Mouse (Mus musculus) lung, postnatal 0 days (tissue): ENCODE results near the gene Lrfn4. TPM values are rescaled to one million over a fixed set of nuclear protein-coding genes. Genes with fewer than 3 reads are reported as not detected.

ENCODE experiments used
- ATAC-seq: fragments of 200-750 bp; cut with Nextera tagmentation; 2 replicates; pipeline ENCODE4 v1.8.0; 2017; ENCODE audit warnings: moderate library complexity
- DNase-seq: peaks from one replicate; pipeline ENCODE4 v3.0.0-alpha.2; 2016; ENCODE audit warnings: low spot score
- H3K27ac ChIP-seq: fragments of 300-500 bp; sonication (generic); 2 replicates; pipeline ENCODE4 v1.5.1; 2014; ENCODE audit warnings: antibody characterized with exemption, mild to moderate bottlenecking, low read length, mixed read lengths
- H3K27me3 ChIP-seq: fragments of 300-500 bp; sonication (generic); replicated peaks from 2 replicates; pipeline ENCODE4 v1.6.1; 2014; ENCODE audit warnings: low read length, mixed read lengths; ENCODE audit not compliant: insufficient read depth
- H3K36me3 ChIP-seq: fragments of 300-500 bp; sonication (generic); 2 replicates; pipeline ENCODE4 v1.6.1; 2014; ENCODE audit warnings: low read length, mixed read lengths; ENCODE audit not compliant: insufficient read depth
- H3K4me1 ChIP-seq: fragments of 300-500 bp; sonication (generic); 2 replicates; pipeline ENCODE4 v1.6.1; 2014; ENCODE audit warnings: antibody characterized with exemption, low read depth, low read length, mixed read lengths; ENCODE audit not compliant: insufficient read depth
- H3K4me2 ChIP-seq: fragments of 300-500 bp; sonication (generic); replicated peaks from 2 replicates; pipeline ENCODE4 v1.6.1; 2014; ENCODE audit warnings: low read depth, mild to moderate bottlenecking, low read length, moderate library complexity, mixed read lengths
- H3K4me3 ChIP-seq: fragments of 300-500 bp; sonication (generic); 2 replicates; pipeline ENCODE4 v1.5.1; 2014; ENCODE audit warnings: low read depth, low read length
- H3K9ac ChIP-seq: fragments of 300-500 bp; sonication (generic); replicated peaks from 2 replicates; pipeline ENCODE4 v1.6.1; 2014; ENCODE audit warnings: low read depth, mild to moderate bottlenecking
- H3K9me3 ChIP-seq: fragments of 300-500 bp; sonication (generic); 2 replicates; pipeline ENCODE4 v1.6.1; 2016; ENCODE audit warnings: low read length, mixed read lengths
- CTCF ChIP-seq: IDR thresholded peaks from 2 replicates; pipeline ENCODE4 v1.5.1; 2016; ENCODE audit warnings: antibody characterized with exemption, mild to moderate bottlenecking
- EP300 ChIP-seq: IDR thresholded peaks from 2 replicates; pipeline ENCODE4 v1.6.1; 2016; ENCODE audit warnings: antibody characterized with exemption, mild to moderate bottlenecking, control low read depth
- WGBS: fragments of 180-500 bp; shearing (Covaris S2); extraction: QIAGEN DNeasy Blood & Tissue Kit; methylation state at CpG from one replicate; pipeline ENCODE4 v1.1.7; 2014; 5-methylcytosine and 5-hydroxymethylcytosine counted together
- polyA plus RNA-seq: library from polyadenylated mRNA; unstranded; fragments of >200 nt; fragmentation: Nextera tagmentation; extraction: Ambion mirVana; gene quantifications from 2 replicates; pipeline ENCODE4 v1.2.1, GENCODE M21; 2015

The Lrfn4 gene
- polyA plus RNA-seq, 1 experiment from 2014 or later, result 3.4 TPM

DNA sequence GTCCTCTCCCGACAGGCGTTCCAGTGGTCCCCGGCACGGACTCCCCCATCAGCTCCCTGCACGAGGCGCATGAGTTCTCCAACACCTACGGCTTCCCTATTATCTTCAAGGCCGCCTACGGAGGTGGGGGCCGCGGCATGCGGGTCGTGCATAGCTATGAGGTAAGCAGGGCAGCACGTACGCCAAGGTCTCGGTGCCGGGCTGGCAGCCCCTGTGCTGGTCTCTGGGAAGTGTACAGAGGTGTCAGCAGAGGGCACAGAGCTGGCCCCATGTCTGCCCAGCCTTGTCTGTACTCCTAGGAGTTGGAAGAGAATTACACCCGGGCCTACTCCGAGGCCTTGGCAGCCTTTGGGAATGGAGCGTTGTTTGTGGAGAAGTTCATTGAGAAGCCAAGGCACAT, 13.0 kb downstream of the Lrfn4 start:
- no peak overlapping the region for H3K4me3 ChIP-seq

DNA sequence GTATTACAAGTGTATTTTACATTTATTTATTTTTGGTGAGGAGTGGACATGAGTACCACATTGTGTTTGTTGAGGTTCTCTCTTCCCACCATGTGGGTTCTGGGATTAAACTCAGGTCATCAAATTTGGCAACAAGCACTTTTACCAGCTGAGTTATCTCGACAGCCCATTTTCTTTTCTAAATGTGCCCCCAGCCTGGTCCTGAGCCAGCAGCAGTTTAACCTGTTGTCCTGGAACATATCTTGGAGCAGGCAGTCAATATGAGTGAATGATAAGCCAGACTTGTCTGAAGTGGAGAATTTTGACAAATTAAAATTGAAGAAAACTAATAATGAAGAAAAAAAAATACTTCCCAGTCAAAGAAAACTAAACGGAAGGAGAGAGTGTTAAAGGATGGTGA, 19.4 kb downstream of the Lrfn4 start:
- DNase-seq, result no peak
- no peak overlapping the region for H3K4me3 ChIP-seq
- H3K27ac ChIP-seq, result no peak overlapping the region
- WGBS, result 43% methylated on average over 2 of the region's 2 CpGs
- TF ChIP-seq CTCF (no peak), EP300 (no peak)
- no peaks in the 10 kb centered on the region for H3K9me3 ChIP-seq
- no peak for ATAC-seq
- H3K36me3 ChIP-seq, result no peaks in the 10 kb centered on the region
- H3K9ac ChIP-seq, result no peak overlapping the region
- no peak overlapping the region for H3K4me2 ChIP-seq
- no peaks in the 10 kb centered on the region for H3K27me3 ChIP-seq
- H3K4me1 ChIP-seq, result no peaks in the 10 kb centered on the region

More for the DNA sequence above, 13.0 kb downstream of the Lrfn4 start:
- no peaks in the 10 kb centered on the region for H3K27me3 ChIP-seq
- H3K4me2 ChIP-seq, result no peak overlapping the region
- no peaks in the 10 kb centered on the region for H3K36me3 ChIP-seq
- no peak overlapping the region for H3K9ac ChIP-seq
- no peak for ATAC-seq
- no peak overlapping the region for H3K27ac ChIP-seq
- no peaks in the 10 kb centered on the region for H3K4me1 ChIP-seq
- 88% methylated on average over 20 of the region's 20 CpGs for WGBS
- TF ChIP-seq CTCF, result no peak
- no peak for TF ChIP-seq EP300
- DNase-seq, result no peak
- H3K9me3 ChIP-seq, result no peaks in the 10 kb centered on the region

DNA sequence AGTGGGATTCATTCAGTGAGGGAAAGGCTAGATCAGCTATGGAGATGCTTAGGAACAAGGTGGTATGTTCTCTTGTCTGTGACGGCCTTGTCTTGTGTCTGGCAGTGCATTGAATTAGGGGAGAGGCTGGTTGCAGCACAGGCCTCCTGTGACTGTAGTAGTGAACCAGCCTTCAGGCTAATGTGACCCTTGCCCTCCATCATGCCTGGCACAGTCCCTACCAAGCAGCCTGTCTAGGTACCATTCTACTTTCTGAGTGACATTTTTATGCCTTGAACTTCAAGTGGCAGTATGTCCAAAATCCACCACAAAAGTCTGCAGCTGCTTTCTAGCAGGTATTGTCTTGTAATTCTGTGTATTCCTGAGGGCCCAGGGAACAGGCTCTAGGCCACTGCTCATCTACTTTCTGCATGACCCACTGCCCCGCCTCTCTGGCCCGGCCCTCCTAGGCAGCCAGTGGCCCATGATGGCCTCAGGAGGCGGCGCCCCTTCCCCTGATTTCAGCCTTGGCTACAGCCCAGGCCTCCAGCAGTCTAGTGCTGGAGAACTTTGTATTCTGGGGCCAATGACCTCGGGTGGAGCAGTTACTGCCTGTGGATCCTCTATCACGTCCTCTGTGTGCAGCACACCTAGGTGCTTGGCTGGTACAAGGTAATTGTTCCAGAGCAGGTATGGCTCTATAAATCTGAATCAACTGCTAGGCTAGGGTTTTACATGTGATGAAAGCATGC, 21.5 kb downstream of the Lrfn4 start:
- Histone ChIP-seq H3K4me2 (no peak overlapping the region), H3K9ac (no peak overlapping the region), H3K36me3 (no peaks in the 10 kb centered on the region), H3K4me1 (no peaks in the 10 kb centered on the region), H3K9me3 (no peaks in the 10 kb centered on the region), H3K4me3 (no peak overlapping the region), H3K27me3 (no peaks in the 10 kb centered on the region), H3K27ac (no peak overlapping the region)
- DNase-seq (no peak), ATAC-seq (no peak)
- TF ChIP-seq CTCF (no peak), EP300 (no peak)
- 49% methylated on average over 7 of the region's 7 CpGs for WGBS

DNA sequence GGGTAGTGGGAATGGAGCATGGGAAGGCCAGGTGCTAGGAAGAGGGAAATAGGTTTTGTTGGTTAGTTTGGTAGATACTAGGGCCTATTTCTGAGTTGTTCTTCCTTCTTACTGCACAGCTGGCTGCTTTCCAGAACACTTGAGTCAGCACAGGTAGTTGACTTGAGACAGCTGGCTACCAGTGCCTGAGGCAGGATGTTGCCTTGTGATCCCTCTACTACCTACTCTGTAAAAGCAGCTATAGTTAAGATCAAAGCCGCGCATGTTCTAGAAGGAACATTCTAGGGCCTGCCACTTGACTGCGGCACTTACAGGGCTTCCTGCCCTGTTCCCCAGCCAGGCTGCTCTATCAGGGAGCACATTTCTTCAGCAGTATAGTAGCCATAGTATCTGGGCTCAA, 25.4 kb downstream of the Lrfn4 start:
- peak; percentile 90 for ATAC-seq
- peak overlapping the region; percentile 43; the same call in 1 of the 2 replicates for H3K27ac ChIP-seq

DNA sequence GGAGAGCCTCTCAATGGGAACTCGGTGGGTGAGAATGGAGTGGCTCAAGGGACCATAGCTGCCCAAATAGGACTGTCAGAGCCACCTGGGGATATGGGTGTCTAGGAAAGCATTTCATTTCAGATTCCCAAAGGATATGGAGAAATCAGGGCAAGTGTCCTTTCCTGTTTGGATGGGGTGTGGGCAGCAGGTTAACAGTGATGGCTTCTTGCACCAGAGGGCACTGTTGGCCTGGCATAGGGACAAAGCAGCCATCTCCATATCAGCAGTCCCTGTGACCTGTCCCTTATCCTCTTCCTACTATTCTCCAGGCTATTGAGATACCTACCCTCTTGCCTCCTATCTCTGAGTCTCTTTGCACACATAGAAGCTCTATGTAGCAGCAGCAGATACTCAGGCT, 26.4 kb downstream of the Lrfn4 start:
- DNase-seq (peak; percentile 36), ATAC-seq (no peak; the same call in 1 of the 2 replicates)
- Histone ChIP-seq H3K27me3 (no peaks in the 10 kb centered on the region), H3K4me1 (no peaks in the 10 kb centered on the region), H3K9me3 (no peaks in the 10 kb centered on the region), H3K36me3 (no peaks in the 10 kb centered on the region), H3K4me2 (no peak overlapping the region), H3K27ac (no peak overlapping the region), H3K9ac (no peak overlapping the region), H3K4me3 (no peak overlapping the region)
- TF ChIP-seq EP300, result no peak
- TF ChIP-seq CTCF, result peak; percentile 61
- WGBS, result 61% methylated on average over 1 of the region's 1 CpGs

More for the DNA sequence above, 25.4 kb downstream of the Lrfn4 start:
- peak; percentile 76 for DNase-seq
- no peaks in the 10 kb centered on the region for H3K4me1 ChIP-seq
- no peak overlapping the region for H3K4me2 ChIP-seq
- H3K9me3 ChIP-seq, result no peaks in the 10 kb centered on the region
- no peak overlapping the region for H3K4me3 ChIP-seq
- peak; percentile 46; the same call in 1 of the 2 replicates for TF ChIP-seq EP300
- TF ChIP-seq CTCF, result no peak
- 42% methylated on average over 3 of the region's 3 CpGs for WGBS
- H3K36me3 ChIP-seq, result no peaks in the 10 kb centered on the region
- H3K27me3 ChIP-seq, result no peaks in the 10 kb centered on the region
- no peak overlapping the region for H3K9ac ChIP-seq

DNA sequence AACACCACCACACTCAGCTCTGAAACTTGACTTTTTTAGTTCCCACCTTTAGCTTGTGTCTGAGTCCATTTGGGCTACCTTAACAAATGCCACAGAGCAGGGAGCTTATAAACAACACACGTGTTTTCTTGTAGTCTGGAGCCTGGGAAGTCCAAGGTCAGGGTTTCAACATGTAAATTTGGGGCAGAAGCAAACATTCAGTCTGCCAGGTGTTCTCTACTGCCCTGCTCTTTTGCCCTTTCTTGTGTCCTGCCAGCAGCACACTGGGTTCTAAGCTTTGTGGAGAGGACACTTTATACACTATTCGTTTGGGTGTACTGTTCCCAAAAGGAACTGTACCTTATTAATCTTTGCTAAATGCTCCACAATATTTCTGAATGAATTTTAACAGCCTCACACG, 27.0 kb downstream of the Lrfn4 start:
- no peak overlapping the region for H3K4me2 ChIP-seq
- no peak for TF ChIP-seq CTCF
- no peak for TF ChIP-seq EP300
- no peaks in the 10 kb centered on the region for H3K27me3 ChIP-seq
- H3K4me1 ChIP-seq, result no peaks in the 10 kb centered on the region
- H3K9ac ChIP-seq, result no peak overlapping the region
- 56% methylated on average over 3 of the region's 3 CpGs for WGBS
- no peaks in the 10 kb centered on the region for H3K36me3 ChIP-seq
- ATAC-seq (no peak), DNase-seq (no peak)
- H3K9me3 ChIP-seq, result no peaks in the 10 kb centered on the region
- H3K27ac ChIP-seq, result no peak overlapping the region
- no peak overlapping the region for H3K4me3 ChIP-seq
